In genomic region chrX:73654177-73654576, GRCm38 (mm10) we compare ENCODE assay signal across 7 mouse cellular contexts. TPM values are rescaled to one million over a fixed set of nuclear protein-coding genes. Genes with fewer than 3 reads are reported as not detected.
A peak's percentile ranks its signal among the peaks of the same experiment; 100 is the strongest.
DNase-seq lines count a peak whose midpoint lies in the region; ATAC-seq lines count a peak whose summit lies in the region.

No protein-coding gene starts in this region.

- peak; percentile 74 for ATAC-seq in granulocyte monocyte progenitor cell, adult 5-6 weeks (replicated peaks; ENCODE audit: poor library complexity, severe bottlenecking)

- DNase-seq in CD4-positive helper T cell, adult 2 months (ENCODE audit: low read depth, low spot score), result peak; percentile 47
- peak; percentile 71 for DNase-seq in MN1 (ENCODE audit: low spot score)
- DNase-seq in cerebellum, postnatal 25 days, result peak; percentile 62 to 89
- peak; percentile 85 for DNase-seq in kidney, adult 9 months
- peak; percentile 82 for DNase-seq in lung, postnatal 10 days
- peak; percentile 83 for DNase-seq in retina, embryonic 14.5 days (ENCODE audit: low spot score)

RNA-seq across cellular contexts. Expression of gene Pnck, which starts 5.7 kb away (rescaled TPM):
- 2.5 TPM in 1 of 2 replicates, not detected in the other for total RNA-seq in granulocyte monocyte progenitor cell, adult 5-6 weeks (2014; fragmentation: Nextera tagmentation)
- total RNA-seq in granulocyte monocyte progenitor cell, adult 5-6 weeks (2017), result not detected in 2 replicates

RNA-seq across cellular contexts. Expression of gene Dusp9, which starts 15.0 kb away (rescaled TPM):
- total RNA-seq in granulocyte monocyte progenitor cell, adult 5-6 weeks (2014; fragmentation: Nextera tagmentation), result 0.26 and 0.41 TPM in 2 replicates
- 0.30 and 0.88 TPM in 2 replicates for total RNA-seq in granulocyte monocyte progenitor cell, adult 5-6 weeks (2017)

RNA-seq across cellular contexts. Expression of gene Slc6a8, which starts 18.8 kb away (rescaled TPM):
- 1.1 TPM in 1 of 2 replicates, not detected in the other for total RNA-seq in granulocyte monocyte progenitor cell, adult 5-6 weeks (2014; fragmentation: Nextera tagmentation)
- not detected in 2 replicates for total RNA-seq in granulocyte monocyte progenitor cell, adult 5-6 weeks (2017)

Comparison
In these comparisons a context has a peak if more than half of its experiments do, and no peak if none do; other contexts are left out.
1. Peak in every context shown above with its lines: DNase-seq and ATAC-seq.